Mouse (Mus musculus): ENCODE measurements around the gene Myo3b.

DNA sequence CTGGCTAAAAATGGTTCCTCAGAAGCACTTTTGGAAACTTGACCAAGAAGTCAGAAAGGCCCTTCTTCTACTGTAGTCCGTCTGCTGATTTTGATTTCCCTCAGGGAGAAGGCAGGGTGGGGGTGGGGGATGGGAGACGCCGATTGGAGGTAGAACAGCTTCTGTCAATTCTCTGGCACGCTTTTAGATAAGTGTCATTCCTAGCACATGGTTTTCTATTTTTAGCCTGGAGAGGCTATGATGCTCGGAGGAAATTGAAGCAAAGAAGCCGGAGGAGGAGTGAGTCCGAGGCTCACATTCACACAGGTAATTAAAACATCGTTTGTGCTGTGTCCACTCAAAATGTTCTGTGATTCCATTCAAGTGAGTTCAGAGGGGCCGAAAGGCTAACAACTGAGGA, 276.2 kb downstream of the Myo3b start:
- TF ChIP-seq CTCF (IDR thresholded peaks at IDR 0.05; ENCODE audit: borderline replicate concordance, extremely low read depth, insufficient read depth, insufficient read length) (no peak), POLR2A (IDR thresholded peaks at IDR 0.05; ENCODE audit: borderline replicate concordance, extremely low read depth, insufficient read depth, insufficient read length, poor library complexity, severe bottlenecking) (no peak)
